Comparison of ENCODE assay signal across 8 mouse cellular contexts in the genomic region with DNA sequence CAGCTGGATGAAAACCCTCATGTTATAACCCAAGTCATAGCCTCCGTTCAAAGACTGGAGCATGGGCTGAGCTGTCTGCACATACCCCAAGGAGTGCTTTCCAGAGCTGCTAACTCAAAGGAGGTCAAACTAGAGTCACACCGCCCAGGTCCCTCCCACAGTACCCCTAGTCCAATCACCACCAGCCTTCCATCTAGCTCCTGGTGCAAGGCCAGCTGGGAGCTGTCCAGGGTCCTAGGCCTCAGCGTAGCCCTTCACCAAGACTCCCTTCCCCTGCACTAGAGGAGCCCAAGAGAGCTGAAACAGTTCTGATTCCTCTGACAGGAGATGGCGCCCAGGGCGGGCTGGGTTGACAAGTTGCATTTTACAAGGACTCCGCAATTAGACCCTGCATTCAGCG. TPM values are rescaled to one million over a fixed set of nuclear protein-coding genes. Genes with fewer than 3 reads are reported as not detected.
A peak's percentile ranks its signal among the peaks of the same experiment; 100 is the strongest.
DNase-seq lines count a peak whose midpoint lies in the region; ATAC-seq and TF ChIP-seq lines count a peak whose summit lies in the region.

No protein-coding gene starts in this region.

- H3K9me3 ChIP-seq in hindbrain, postnatal 0 days (ENCODE audit: low read length), result no peaks in the 10 kb centered on the region
- H3K9me3 ChIP-seq in limb, embryonic 14.5 days (ENCODE audit: control insufficient read depth, low read length), result no peaks in the 10 kb centered on the region
- H3K9me3 ChIP-seq in neural tube, embryonic 11.5 days (ENCODE audit: control insufficient read depth, low read length), result no peaks in the 10 kb centered on the region

- no peak overlapping the region for H3K4me3 ChIP-seq in hindbrain, postnatal 0 days (ENCODE audit: low read length)
- no peak overlapping the region for H3K4me3 ChIP-seq in limb, embryonic 14.5 days (replicated peaks; ENCODE audit: low read length)
- H3K4me3 ChIP-seq in neural tube, embryonic 11.5 days (ENCODE audit: low read depth, low read length), result no peak overlapping the region

- no peaks in the 10 kb centered on the region for H3K27me3 ChIP-seq in hindbrain, postnatal 0 days (ENCODE audit: insufficient read depth, low read length)
- H3K27me3 ChIP-seq in limb, embryonic 14.5 days (ENCODE audit: control insufficient read depth, insufficient read depth, low read length), result no peaks in the 10 kb centered on the region
- H3K27me3 ChIP-seq in neural tube, embryonic 11.5 days (ENCODE audit: control insufficient read depth, insufficient read depth, low read length), result no peaks in the 10 kb centered on the region

- no peak overlapping the region for H3K9ac ChIP-seq in hindbrain, postnatal 0 days (replicated peaks; ENCODE audit: low read length)
- no peak overlapping the region for H3K9ac ChIP-seq in limb, embryonic 14.5 days (ENCODE audit: low read depth, low read length, severe bottlenecking)
- no peak overlapping the region for H3K9ac ChIP-seq in neural tube, embryonic 11.5 days (ENCODE audit: low read length)

- WGBS in hindbrain, postnatal 0 days, result 15% methylated on average over 7 of the region's 7 CpGs
- WGBS in limb, embryonic 14.5 days, result 0% methylated on average over 7 of the region's 7 CpGs
- WGBS in neural tube, embryonic 11.5 days, result 4% methylated on average over 7 of the region's 7 CpGs

- no peak for TF ChIP-seq POLR2A in limb, embryonic 14.5 days (IDR thresholded peaks at IDR 0.05; ENCODE audit: borderline replicate concordance, extremely low read depth, insufficient read depth, insufficient read length)

- DNase-seq in frontal cortex, postnatal 10 days (ENCODE audit: low spot score in 2 of 2), result peak; percentile 41 to 63
- DNase-seq in c-Kit-positive CD71-negative TER-119-negative erythroid progenitor cells, embryonic 14.5 days (ENCODE audit: low read depth), result peak; percentile 59
- DNase-seq in gastrocnemius, postnatal 10 days, result peak; percentile 76
- DNase-seq in hindbrain, postnatal 0 days (ENCODE audit: low spot score), result peak; percentile 73
- DNase-seq in limb, embryonic 14.5 days (ENCODE audit: low spot score), result peak; percentile 96
- peak; percentile 82 for DNase-seq in neural tube, embryonic 11.5 days (ENCODE audit: low spot score)
- peak; percentile 15 for DNase-seq in thymus, postnatal 25 days

- TF ChIP-seq CTCF in hindbrain, postnatal 0 days (IDR thresholded peaks at IDR 0.05; ENCODE audit: low read depth), result no peak

- H3K4me1 ChIP-seq in hindbrain, postnatal 0 days (ENCODE audit: insufficient read depth, low read length), result no peaks in the 10 kb centered on the region
- 0 out of 2 replicates have a peak, but pooled peaks cover 3% of the 10 kb centered on the region for H3K4me1 ChIP-seq in limb, embryonic 14.5 days (ENCODE audit: control insufficient read depth, insufficient read depth, low read length)
- no peaks in the 10 kb centered on the region for H3K4me1 ChIP-seq in neural tube, embryonic 11.5 days (ENCODE audit: control insufficient read depth, insufficient read depth, low read length)

- no peaks in the 10 kb centered on the region for H3K36me3 ChIP-seq in hindbrain, postnatal 0 days (ENCODE audit: insufficient read depth, low read length)
- no peaks in the 10 kb centered on the region for H3K36me3 ChIP-seq in limb, embryonic 14.5 days (ENCODE audit: control insufficient read depth, insufficient read depth, low read length)
- H3K36me3 ChIP-seq in neural tube, embryonic 11.5 days (ENCODE audit: control insufficient read depth, insufficient read depth, low read length), result no peaks in the 10 kb centered on the region

- no peak overlapping the region for H3K4me2 ChIP-seq in hindbrain, postnatal 0 days (ENCODE audit: low read depth, low read length)
- no peak overlapping the region for H3K4me2 ChIP-seq in limb, embryonic 14.5 days (replicated peaks; ENCODE audit: low read depth, low read length, severe bottlenecking)
- H3K4me2 ChIP-seq in neural tube, embryonic 11.5 days (ENCODE audit: low read depth), result no peak overlapping the region

- no peak overlapping the region for H3K27ac ChIP-seq in hindbrain, postnatal 0 days
- no peak overlapping the region for H3K27ac ChIP-seq in limb, embryonic 14.5 days (replicated peaks; ENCODE audit: low read depth, low read length)
- no peak overlapping the region for H3K27ac ChIP-seq in neural tube, embryonic 11.5 days (ENCODE audit: low read depth, low read length)

- ATAC-seq in frontal cortex, adult (ENCODE audit: low TSS enrichment), result no peak
- ATAC-seq in hindbrain, postnatal 0 days, result peak; percentile 87
- peak; percentile 97 for ATAC-seq in limb, embryonic 14.5 days (ENCODE audit: low FRiP score, low read depth)
- ATAC-seq in neural tube, embryonic 11.5 days (ENCODE audit: insufficient read depth, low FRiP score, low TSS enrichment), result no peak

RNA-seq across cellular contexts. Expression of a gene that starts 18.0 kb away (rescaled TPM):
- total RNA-seq in gastrocnemius, postnatal 10 days (2021), result under 1 TPM in 1 of 2 experiments, not detected in 1; 0.12 TPM
- total RNA-seq in hindbrain, postnatal 0 days (2014; rRNA removed), result 27.0 and 28.0 TPM in 2 replicates
- polyA plus RNA-seq in hindbrain, postnatal 0 days (2015; fragmentation: Nextera tagmentation; extraction: Ambion mirVana), result 6.5 and 6.8 TPM in 2 replicates
- polyA plus RNA-seq in limb, embryonic 14.5 days (2012; rRNA removed), result 0.04 and 0.09 TPM in 2 replicates
- polyA plus RNA-seq in limb, embryonic 14.5 days (2014; fragmentation: Nextera tagmentation; extraction: Ambion mirVana), result not detected in 2 replicates
- 0.24 and 0.97 TPM in 2 replicates for polyA plus RNA-seq in neural tube, embryonic 11.5 days (2014; fragmentation: Nextera tagmentation; extraction: Ambion mirVana)

Comparison
In these comparisons a context has a peak if more than half of its experiments do, and no peak if none do; other contexts are left out.
1. DNase-seq: peak in every context shown above with its lines; median percentile 96 in limb, embryonic 14.5 days; 82 in neural tube, embryonic 11.5 days; 76 in gastrocnemius, postnatal 10 days; 73 in hindbrain, postnatal 0 days; 59 in c-Kit-positive CD71-negative TER-119-negative erythroid progenitor cells, embryonic 14.5 days; 52 in frontal cortex, postnatal 10 days; 15 in thymus, postnatal 25 days.
2. ATAC-seq: peak in hindbrain, postnatal 0 days (single experiment) and limb, embryonic 14.5 days (single experiment); none in frontal cortex, adult (single experiment) and neural tube, embryonic 11.5 days (single experiment).